Mouse (Mus musculus): ENCODE results near the gene Gm45799. TPM values are rescaled to one million over a fixed set of nuclear protein-coding genes. Genes with fewer than 3 reads are reported as not detected.
A peak's percentile ranks its signal among the peaks of the same experiment; 100 is the strongest.

The Gm45799 gene
- 15.1 and 25.1 TPM in 2 replicates for polyA plus RNA-seq (2015; fragmentation: Nextera tagmentation; extraction: Ambion mirVana)

GRCm38 (mm10) chr7:105640233-105640893 lies at the start of gene Gm45799, which contains the start of gene Arfip2:
Gm45799 (plus strand) TSS chr7:105640552.
Arfip2 (minus strand) TSS chr7:105640416.
- peak; percentile 96 for ATAC-seq (replicated peaks; ENCODE audit: low FRiP score)
- Histone ChIP-seq H3K36me3 (peaks cover 53% of the 10 kb centered on the region), H3K27ac (peak within 1 kb of the TSS; percentile 93), H3K9ac (peak within 1 kb of the TSS; percentile 78), H3K9me3 (replicated peaks) (no peaks in the 10 kb centered on the region), H3K4me3 (replicated peaks) (peak within 1 kb of the TSS; percentile 84), H3K4me1 (peaks cover 28% of the 10 kb centered on the region), H3K4me2 (peak within 1 kb of the TSS; percentile 91), H3K27me3 (no peaks in the 10 kb centered on the region)
- WGBS = under 1% methylated on average over 45 of the region's 45 CpGs

- WGBS = 30% methylated on average over 9 of the region's 9 CpGs
- Histone ChIP-seq H3K9ac (no peak overlapping the region), H3K9me3 (replicated peaks) (no peaks in the 10 kb centered on the region), H3K4me3 (replicated peaks) (no peak overlapping the region), H3K27me3 (no peaks in the 10 kb centered on the region), H3K27ac (no peak overlapping the region), H3K36me3 (no peaks in the 10 kb centered on the region), H3K4me2 (no peak overlapping the region), H3K4me1 (no peaks in the 10 kb centered on the region)
- ATAC-seq (replicated peaks; ENCODE audit: low FRiP score) = peak; percentile 86
Observed at GRCm38 (mm10) chr7:105602860-105603623, 37.3 kb upstream of the Gm45799 start.

- no peak overlapping the region for H3K27ac ChIP-seq
- H3K9ac ChIP-seq = no peak overlapping the region
- 85% methylated on average over 3 of the region's 3 CpGs for WGBS
- H3K4me2 ChIP-seq = no peak overlapping the region
- no peak overlapping the region for H3K4me3 ChIP-seq (replicated peaks)
- H3K27me3 ChIP-seq = no peaks in the 10 kb centered on the region
- H3K36me3 ChIP-seq = peaks cover 40% of the 10 kb centered on the region
- H3K4me1 ChIP-seq = no peaks in the 10 kb centered on the region
- ATAC-seq (replicated peaks; ENCODE audit: low FRiP score) = no peak
- no peaks in the 10 kb centered on the region for H3K9me3 ChIP-seq (replicated peaks)
Observed at GRCm38 (mm10) chr7:105608467-105608866, 31.9 kb upstream of the Gm45799 start.

- Histone ChIP-seq H3K36me3 (peaks cover 73% of the 10 kb centered on the region), H3K9ac (no peak overlapping the region), H3K27me3 (no peaks in the 10 kb centered on the region), H3K4me1 (no peaks in the 10 kb centered on the region), H3K9me3 (replicated peaks) (no peaks in the 10 kb centered on the region), H3K4me3 (replicated peaks) (no peak overlapping the region), H3K27ac (no peak overlapping the region), H3K4me2 (no peak overlapping the region)
- no peak for ATAC-seq (replicated peaks; ENCODE audit: low FRiP score)
- WGBS = 97% methylated on average over 1 of the region's 1 CpGs
Observed at GRCm38 (mm10) chr7:105611767-105612166, 28.6 kb upstream of the Gm45799 start.

- Histone ChIP-seq H3K4me3 (replicated peaks) (no peak overlapping the region), H3K27ac (no peak overlapping the region), H3K9me3 (replicated peaks) (no peaks in the 10 kb centered on the region), H3K36me3 (peaks cover 99% of the 10 kb centered on the region), H3K4me1 (no peaks in the 10 kb centered on the region), H3K9ac (no peak overlapping the region), H3K4me2 (no peak overlapping the region), H3K27me3 (no peaks in the 10 kb centered on the region)
- WGBS = 89% methylated on average over 1 of the region's 1 CpGs
- ATAC-seq (replicated peaks; ENCODE audit: low FRiP score) = no peak
Observed at GRCm38 (mm10) chr7:105614400-105614799, 26.0 kb upstream of the Gm45799 start.

- Histone ChIP-seq H3K4me1 (no peaks in the 10 kb centered on the region), H3K27me3 (no peaks in the 10 kb centered on the region), H3K4me3 (replicated peaks) (no peak overlapping the region), H3K36me3 (peaks cover 100% of the 10 kb centered on the region), H3K4me2 (no peak overlapping the region), H3K27ac (no peak overlapping the region), H3K9ac (no peak overlapping the region), H3K9me3 (replicated peaks) (no peaks in the 10 kb centered on the region)
- WGBS = 76% methylated on average over 1 of the region's 1 CpGs
- ATAC-seq (replicated peaks; ENCODE audit: low FRiP score) = no peak
Observed at GRCm38 (mm10) chr7:105615720-105616119, 24.6 kb upstream of the Gm45799 start.

GRCm38 (mm10) chr7:105616561-105616960 lies 23.8 kb upstream of the Gm45799 start:
- no peaks in the 10 kb centered on the region for H3K9me3 ChIP-seq (replicated peaks)
- no peaks in the 10 kb centered on the region for H3K4me1 ChIP-seq
- H3K4me3 ChIP-seq (replicated peaks) = no peak overlapping the region
- peaks cover 100% of the 10 kb centered on the region for H3K36me3 ChIP-seq
- no peak for ATAC-seq (replicated peaks; ENCODE audit: low FRiP score)
- H3K9ac ChIP-seq = no peak overlapping the region
- 71% methylated on average over 6 of the region's 6 CpGs for WGBS
- H3K27ac ChIP-seq = no peak overlapping the region
- no peak overlapping the region for H3K4me2 ChIP-seq
- no peaks in the 10 kb centered on the region for H3K27me3 ChIP-seq

GRCm38 (mm10) chr7:105617810-105618209 lies 22.5 kb upstream of the Gm45799 start:
- H3K9ac ChIP-seq = no peak overlapping the region
- H3K4me2 ChIP-seq = no peak overlapping the region
- no peaks in the 10 kb centered on the region for H3K4me1 ChIP-seq
- H3K36me3 ChIP-seq = peaks cover 98% of the 10 kb centered on the region
- no peaks in the 10 kb centered on the region for H3K27me3 ChIP-seq
- H3K27ac ChIP-seq = no peak overlapping the region
- H3K4me3 ChIP-seq (replicated peaks) = no peak overlapping the region
- H3K9me3 ChIP-seq (replicated peaks) = no peaks in the 10 kb centered on the region
- no peak for ATAC-seq (replicated peaks; ENCODE audit: low FRiP score)
- 95% methylated on average over 22 of the region's 22 CpGs for WGBS

GRCm38 (mm10) chr7:105619701-105620100 lies 20.7 kb upstream of the Gm45799 start:
- Histone ChIP-seq H3K4me1 (no peaks in the 10 kb centered on the region), H3K27me3 (no peaks in the 10 kb centered on the region), H3K27ac (no peak overlapping the region), H3K9ac (no peak overlapping the region), H3K9me3 (replicated peaks) (no peaks in the 10 kb centered on the region), H3K36me3 (peaks cover 98% of the 10 kb centered on the region), H3K4me3 (replicated peaks) (no peak overlapping the region), H3K4me2 (no peak overlapping the region)
- WGBS = 82% methylated on average over 3 of the region's 3 CpGs
- ATAC-seq (replicated peaks; ENCODE audit: low FRiP score) = no peak

GRCm38 (mm10) chr7:105621053-105621452 lies 19.3 kb upstream of the Gm45799 start:
- Histone ChIP-seq H3K9ac (no peak overlapping the region), H3K27ac (no peak overlapping the region), H3K9me3 (replicated peaks) (no peaks in the 10 kb centered on the region), H3K36me3 (peaks cover 91% of the 10 kb centered on the region), H3K4me1 (no peaks in the 10 kb centered on the region), H3K27me3 (no peaks in the 10 kb centered on the region), H3K4me3 (replicated peaks) (no peak overlapping the region), H3K4me2 (no peak overlapping the region)
- 70% methylated on average over 4 of the region's 4 CpGs for WGBS
- no peak for ATAC-seq (replicated peaks; ENCODE audit: low FRiP score)

- ATAC-seq (replicated peaks; ENCODE audit: low FRiP score) = no peak
- Histone ChIP-seq H3K4me2 (no peak overlapping the region), H3K36me3 (peaks cover 84% of the 10 kb centered on the region), H3K4me1 (no peaks in the 10 kb centered on the region), H3K4me3 (replicated peaks) (no peak overlapping the region), H3K9ac (no peak overlapping the region), H3K9me3 (replicated peaks) (no peaks in the 10 kb centered on the region), H3K27me3 (no peaks in the 10 kb centered on the region), H3K27ac (no peak overlapping the region)
- WGBS = 80% methylated on average over 8 of the region's 8 CpGs
Observed at GRCm38 (mm10) chr7:105621646-105622292, 18.6 kb upstream of the Gm45799 start.

GRCm38 (mm10) chr7:105625397-105625796 lies 15.0 kb upstream of the Gm45799 start:
- H3K4me2 ChIP-seq = no peak overlapping the region
- H3K27me3 ChIP-seq = no peaks in the 10 kb centered on the region
- H3K4me1 ChIP-seq = peaks cover 16% of the 10 kb centered on the region
- 84% methylated on average over 6 of the region's 6 CpGs for WGBS
- H3K9ac ChIP-seq = no peak overlapping the region
- no peak overlapping the region for H3K4me3 ChIP-seq (replicated peaks)
- no peak for ATAC-seq (replicated peaks; ENCODE audit: low FRiP score)
- H3K9me3 ChIP-seq (replicated peaks) = no peaks in the 10 kb centered on the region
- no peak overlapping the region for H3K27ac ChIP-seq
- peaks cover 48% of the 10 kb centered on the region for H3K36me3 ChIP-seq
